Mouse (Mus musculus) forebrain, embryonic 11.5 days (tissue): ENCODE results near the gene Ssh3. TPM values are rescaled to one million over a fixed set of nuclear protein-coding genes. Genes with fewer than 3 reads are reported as not detected.
A peak's percentile ranks its signal among the peaks of the same experiment; 100 is the strongest.

Experiments
- ATAC-seq: fragments of 200-750 bp; cut with Nextera tagmentation; replicated peaks from 2 replicates; pipeline ENCODE4 v1.8.0; 2017; ENCODE audit warnings: moderate TSS enrichment; ENCODE audit not compliant: low FRiP score
- DNase-seq: peaks from one replicate; pipeline ENCODE4 v3.0.0-alpha.2; 2017; ENCODE audit warnings: low spot score
- H3K27ac ChIP-seq: fragments of 300-500 bp; sonication (generic); 2 replicates; pipeline ENCODE4 v1.5.1; 2014; ENCODE audit warnings: low read depth, low read length
- H3K27me3 ChIP-seq: fragments of 300-500 bp; sonication (generic); 2 replicates; pipeline ENCODE4 v1.6.1; 2014; ENCODE audit warnings: mild to moderate bottlenecking, low read length, mixed read lengths; ENCODE audit not compliant: control insufficient read depth, insufficient read depth
- H3K36me3 ChIP-seq: fragments of 300-500 bp; sonication (generic); 2 replicates; pipeline ENCODE4 v1.6.1; 2014; ENCODE audit warnings: mild to moderate bottlenecking, low read length, moderate library complexity, mixed read lengths; ENCODE audit not compliant: control insufficient read depth, insufficient read depth
- H3K4me1 ChIP-seq: fragments of 300-500 bp; sonication (generic); replicated peaks from 2 replicates; pipeline ENCODE4 v1.6.1; 2014; ENCODE audit warnings: low read length, mixed read lengths; ENCODE audit not compliant: control insufficient read depth, insufficient read depth
- H3K4me2 ChIP-seq: fragments of 300-500 bp; sonication (generic); 2 replicates; pipeline ENCODE4 v1.6.1; 2014; ENCODE audit warnings: low read depth, mild to moderate bottlenecking, low read length, moderate library complexity, mixed read lengths; ENCODE audit not compliant: severe bottlenecking
- H3K4me3 ChIP-seq: fragments of 300-500 bp; sonication (generic); 2 replicates; pipeline ENCODE4 v1.5.1; 2014; ENCODE audit warnings: low read depth, low read length
- H3K9ac ChIP-seq: fragments of 300-500 bp; sonication (generic); 2 replicates; pipeline ENCODE4 v1.6.1; 2014; ENCODE audit warnings: low read length
- H3K9me3 ChIP-seq: fragments of 300-500 bp; sonication (generic); 2 replicates; pipeline ENCODE4 v1.6.1; 2016; ENCODE audit warnings: low read length, mixed read lengths; ENCODE audit not compliant: control insufficient read depth
- WGBS: fragments of 180-500 bp; shearing (Covaris S2); extraction: QIAGEN DNeasy Blood & Tissue Kit; methylation state at CpG from one replicate; pipeline ENCODE4 v1.1.7; 2014; 5-methylcytosine and 5-hydroxymethylcytosine counted together
- polyA plus RNA-seq: library from polyadenylated mRNA; unstranded; fragments of >200 nt; fragmentation: Nextera tagmentation; extraction: Ambion mirVana; gene quantifications from 2 replicates; pipeline ENCODE4 v1.2.1, GENCODE M21; 2014

Gene Ssh3
- polyA plus RNA-seq, 1 experiment from 2014 or later: 3.3 TPM

DNA sequence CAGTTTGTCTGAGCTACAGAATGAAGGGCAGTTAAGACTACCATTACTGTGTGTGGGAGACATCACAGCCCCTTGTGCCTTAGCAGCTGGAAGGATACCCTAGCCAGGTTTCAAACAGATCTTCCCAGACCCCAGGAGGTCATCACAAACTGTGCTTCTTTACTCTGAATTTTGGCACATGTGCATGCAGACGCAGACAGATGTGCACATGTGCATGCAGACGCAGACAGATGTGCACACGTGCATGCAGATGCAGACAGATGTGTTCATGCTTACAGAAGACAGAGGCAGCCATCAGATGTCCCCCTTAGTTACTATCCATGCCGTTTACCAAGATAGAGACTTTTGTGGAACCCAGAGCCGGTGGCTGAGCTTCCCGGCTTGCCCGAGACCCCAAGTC lies 30.1 kb upstream of the Ssh3 start:
- Histone ChIP-seq H3K9me3 (no peaks in the 10 kb centered on the region), H3K9ac (no peak overlapping the region), H3K4me3 (no peak overlapping the region), H3K27ac (no peak overlapping the region), H3K27me3 (no peaks in the 10 kb centered on the region), H3K4me2 (no peak overlapping the region), H3K36me3 (no peaks in the 10 kb centered on the region), H3K4me1 (peaks cover 7% of the 10 kb centered on the region)
- 91% methylated on average over 7 of the region's 7 CpGs for WGBS
- peak; percentile 30 for DNase-seq
- no peak for ATAC-seq

GRCm38 (mm10) chr19:4298322-4299121 lies 29.5 kb upstream of the Ssh3 start:
- H3K9me3 ChIP-seq: no peaks in the 10 kb centered on the region
- H3K9ac ChIP-seq: no peak overlapping the region
- no peaks in the 10 kb centered on the region for H3K27me3 ChIP-seq
- H3K36me3 ChIP-seq: no peaks in the 10 kb centered on the region
- no peak for ATAC-seq
- H3K27ac ChIP-seq: no peak overlapping the region
- H3K4me3 ChIP-seq: no peak overlapping the region
- DNase-seq: peak; percentile 37
- peaks cover 7% of the 10 kb centered on the region for H3K4me1 ChIP-seq
- H3K4me2 ChIP-seq: no peak overlapping the region
- WGBS: 89% methylated on average over 17 of the region's 17 CpGs

DNA sequence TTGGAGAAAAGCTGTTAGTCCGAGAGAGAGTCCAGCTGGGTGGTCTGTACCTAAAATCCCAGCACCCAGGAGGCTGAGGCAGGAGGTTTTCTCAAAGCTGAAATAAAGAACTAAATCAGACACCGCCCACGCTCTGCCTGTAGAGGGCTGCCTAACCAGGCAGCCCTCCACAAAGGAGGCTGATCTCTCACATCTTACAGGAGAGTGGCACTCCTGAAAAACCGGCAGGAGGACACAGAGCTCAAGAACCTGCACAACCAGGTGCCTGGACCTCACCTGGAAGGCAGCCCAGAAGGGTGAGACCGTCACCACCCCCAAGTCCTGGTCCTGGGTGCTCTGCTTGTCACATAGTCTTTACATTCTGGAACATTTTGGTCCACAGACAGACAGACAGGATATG lies 28.9 kb upstream of the Ssh3 start:
- Histone ChIP-seq H3K4me3 (no peak overlapping the region), H3K4me2 (no peak overlapping the region), H3K9me3 (no peaks in the 10 kb centered on the region), H3K4me1 (peaks cover 5% of the 10 kb centered on the region; the same call in 1 of the 2 replicates), H3K36me3 (no peaks in the 10 kb centered on the region; the same call in 1 of the 2 replicates), H3K9ac (no peak overlapping the region), H3K27ac (no peak overlapping the region), H3K27me3 (no peaks in the 10 kb centered on the region)
- ATAC-seq (no peak), DNase-seq (peak; percentile 42)
- 88% methylated on average over 5 of the region's 5 CpGs for WGBS

GRCm38 (mm10) chr19:4296611-4297010 lies 27.6 kb upstream of the Ssh3 start:
- Histone ChIP-seq H3K36me3 (peaks cover 2% of the 10 kb centered on the region; the same call in 1 of the 2 replicates), H3K27me3 (no peaks in the 10 kb centered on the region), H3K27ac (no peak overlapping the region)

DNA sequence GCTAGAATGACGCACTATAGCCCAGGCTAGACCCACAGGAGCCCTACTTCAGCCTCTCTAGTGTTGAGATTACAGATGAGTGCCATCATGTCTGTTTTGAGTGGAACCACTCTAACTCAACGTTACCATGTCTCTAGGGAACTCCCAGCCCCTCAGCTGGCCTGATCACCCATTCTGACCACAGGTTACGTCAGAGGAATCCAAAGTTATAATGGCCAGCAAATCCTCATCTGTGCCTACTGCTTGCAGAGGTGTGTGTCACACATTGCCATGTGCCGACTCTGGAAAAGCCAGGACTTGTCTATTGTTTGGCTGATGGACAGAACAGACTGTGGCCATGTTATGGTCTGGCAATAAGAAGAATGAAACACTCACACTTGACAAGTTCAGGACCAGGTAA lies 26.4 kb upstream of the Ssh3 start:
- no peak overlapping the region for H3K4me3 ChIP-seq
- ATAC-seq: no peak

More at GRCm38 (mm10) chr19:4296611-4297010, 27.6 kb upstream of the Ssh3 start:
- ATAC-seq (no peak), DNase-seq (no peak)
- H3K4me3 ChIP-seq: no peak overlapping the region
- no peak overlapping the region for H3K9ac ChIP-seq
- 90% methylated on average over 2 of the region's 2 CpGs for WGBS
- H3K4me2 ChIP-seq: no peak overlapping the region
- no peaks in the 10 kb centered on the region for H3K9me3 ChIP-seq
- H3K4me1 ChIP-seq: no peaks in the 10 kb centered on the region

DNA sequence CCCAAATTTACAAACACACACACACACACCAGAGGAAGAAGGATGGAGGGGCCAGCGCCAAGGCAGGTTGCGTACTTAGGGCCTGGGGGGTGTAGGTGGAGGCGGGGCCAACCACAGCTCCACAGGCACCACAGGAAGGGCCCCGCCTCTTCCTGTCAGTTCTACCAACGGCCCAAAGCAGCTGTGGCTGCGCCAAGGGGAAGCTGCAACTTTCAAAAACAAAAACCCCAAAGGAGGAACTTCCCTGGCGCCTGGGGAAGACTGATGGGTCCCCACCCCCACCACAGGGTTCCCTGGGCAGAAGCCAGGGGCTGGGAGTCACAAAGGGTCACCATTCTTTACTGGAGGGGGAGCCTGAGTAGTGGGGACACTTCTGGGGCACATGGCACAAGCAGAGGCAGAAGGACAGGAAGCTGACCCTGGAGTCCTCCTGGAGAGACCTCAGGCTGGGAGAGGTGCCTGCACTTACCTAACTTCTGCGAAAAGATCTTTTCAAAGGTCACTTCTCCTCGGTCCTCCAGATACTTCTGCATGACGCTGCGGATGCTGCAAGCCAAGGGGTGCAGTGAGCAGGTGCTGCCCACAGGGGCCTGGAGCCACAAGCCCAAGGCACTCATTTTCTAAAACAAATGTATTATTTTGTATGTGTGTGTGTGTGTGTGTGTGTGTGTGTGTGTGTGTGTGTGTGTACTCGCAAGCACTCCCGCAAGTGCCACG lies 25.6 kb upstream of the Ssh3 start:
- Histone ChIP-seq H3K4me1 (no peaks in the 10 kb centered on the region), H3K9ac (no peak overlapping the region), H3K4me3 (no peak overlapping the region), H3K27ac (no peak overlapping the region), H3K4me2 (no peak overlapping the region), H3K9me3 (no peaks in the 10 kb centered on the region), H3K27me3 (no peaks in the 10 kb centered on the region), H3K36me3 (peaks cover 5% of the 10 kb centered on the region; the same call in 1 of the 2 replicates)
- 80% methylated on average over 14 of the region's 14 CpGs for WGBS
- ATAC-seq (no peak), DNase-seq (no peak)

More for the DNA sequence above, 26.4 kb upstream of the Ssh3 start:
- no peak overlapping the region for H3K27ac ChIP-seq
- no peaks in the 10 kb centered on the region for H3K4me1 ChIP-seq
- no peak overlapping the region for H3K4me2 ChIP-seq
- H3K27me3 ChIP-seq: no peaks in the 10 kb centered on the region
- peaks cover 5% of the 10 kb centered on the region; the same call in 1 of the 2 replicates for H3K36me3 ChIP-seq
- DNase-seq: no peak
- H3K9me3 ChIP-seq: no peaks in the 10 kb centered on the region
- no peak overlapping the region for H3K9ac ChIP-seq
- WGBS: 97% methylated on average over 4 of the region's 4 CpGs

DNA sequence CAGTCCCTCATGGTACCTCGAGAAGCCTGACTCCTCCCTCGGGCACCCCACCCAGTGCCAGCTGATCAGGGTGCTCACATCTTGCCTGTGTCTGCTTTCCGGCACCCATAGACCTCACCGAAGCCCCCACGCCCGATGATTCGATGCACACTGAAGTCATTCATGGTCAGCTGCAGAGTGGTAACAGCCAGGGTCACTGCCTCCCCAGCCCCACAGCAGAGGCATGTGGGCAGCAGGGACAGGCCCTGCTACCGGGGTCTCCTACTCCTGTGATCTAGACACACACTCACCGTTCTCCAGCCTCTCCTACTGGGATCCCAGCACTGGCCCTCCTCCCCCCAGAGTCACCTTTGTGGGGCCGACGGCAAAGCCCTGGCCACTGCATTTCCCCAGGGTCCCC lies 22.2 kb upstream of the Ssh3 start:
- no peaks in the 10 kb centered on the region for H3K4me1 ChIP-seq
- ATAC-seq: no peak
- H3K9ac ChIP-seq: no peak overlapping the region
- H3K36me3 ChIP-seq: peaks cover 8% of the 10 kb centered on the region; the same call in 1 of the 2 replicates
- no peak for DNase-seq
- H3K27ac ChIP-seq: no peak overlapping the region
- WGBS: 93% methylated on average over 11 of the region's 11 CpGs
- H3K9me3 ChIP-seq: no peaks in the 10 kb centered on the region
- no peaks in the 10 kb centered on the region for H3K27me3 ChIP-seq
- H3K4me2 ChIP-seq: no peak overlapping the region
- no peak overlapping the region for H3K4me3 ChIP-seq

GRCm38 (mm10) chr19:4290749-4291148 lies 21.8 kb upstream of the Ssh3 start:
- Histone ChIP-seq H3K9ac (no peak overlapping the region), H3K36me3 (peaks cover 8% of the 10 kb centered on the region; the same call in 1 of the 2 replicates)
- ATAC-seq: no peak

More at GRCm38 (mm10) chr19:4290749-4291148, 21.8 kb upstream of the Ssh3 start:
- Histone ChIP-seq H3K27me3 (no peaks in the 10 kb centered on the region), H3K4me1 (no peaks in the 10 kb centered on the region), H3K4me3 (no peak overlapping the region), H3K9me3 (no peaks in the 10 kb centered on the region), H3K4me2 (no peak overlapping the region), H3K27ac (no peak overlapping the region)
- DNase-seq: no peak
- 76% methylated on average over 15 of the region's 15 CpGs for WGBS
